Mouse (Mus musculus): ENCODE measurements at regions not wholly inside any gene's neighbourhood (a gene's known extent, or its start where the extent isn't known, plus 50 kb on each side); places are given as distances from the start of the nearest gene placed in this dataset.
A peak's percentile ranks its signal among the peaks of the same experiment; 100 is the strongest.

- Histone ChIP-seq H3K27ac (no peak overlapping the region), H3K27me3 (no peaks in the 10 kb centered on the region), H3K4me2 (replicated peaks) (no peak overlapping the region), H3K9me3 (no peaks in the 10 kb centered on the region), H3K36me3 (no peaks in the 10 kb centered on the region), H3K4me1 (no peaks in the 10 kb centered on the region), H3K9ac (no peak overlapping the region), H3K4me3 (no peak overlapping the region)
- 74% methylated on average over 6 of the region's 6 CpGs for WGBS
- ATAC-seq (ENCODE audit: insufficient number of reproducible peaks, insufficient read depth, low FRiP score, low TSS enrichment), result no peak
Measured at GRCm38 (mm10) chr13:112073519-112074406, 214.5 kb upstream of the Ankrd55 start.

DNA sequence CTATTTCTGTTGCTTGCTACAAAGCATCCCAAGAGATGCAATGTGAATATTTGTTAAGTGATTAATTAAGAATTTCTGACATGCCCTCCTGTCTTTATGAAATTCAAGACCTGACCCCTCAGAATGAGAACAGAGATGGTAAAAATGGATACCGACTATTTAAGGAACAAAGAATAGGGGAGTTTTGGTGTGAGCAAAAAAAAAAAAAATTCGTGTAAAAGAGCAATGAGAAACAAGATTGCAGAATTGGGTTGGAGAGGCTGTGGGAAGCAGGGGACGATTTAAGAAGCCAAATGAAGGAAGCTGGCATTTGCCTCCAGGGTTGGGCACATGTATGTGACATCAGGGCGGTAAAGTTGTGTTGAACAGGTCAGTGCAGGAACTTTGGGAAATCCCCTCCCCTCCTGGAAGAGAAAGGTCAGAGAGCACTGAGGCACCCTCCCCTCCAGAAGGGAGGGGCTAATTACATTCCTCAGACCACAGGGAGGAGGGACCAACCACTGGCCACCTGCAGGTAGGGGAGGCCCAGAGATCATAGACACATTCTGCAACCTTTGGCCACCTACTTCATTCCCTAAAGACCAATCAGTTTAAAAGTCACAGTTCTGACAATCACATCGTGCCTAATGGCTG is 212.3 kb upstream of the Ankrd55 start:
- no peak overlapping the region for H3K9ac ChIP-seq
- no peak overlapping the region for H3K4me2 ChIP-seq (replicated peaks)
- H3K4me1 ChIP-seq, result no peaks in the 10 kb centered on the region
- no peak overlapping the region for H3K27ac ChIP-seq
- ATAC-seq (ENCODE audit: insufficient number of reproducible peaks, insufficient read depth, low FRiP score, low TSS enrichment), result no peak
- no peaks in the 10 kb centered on the region for H3K36me3 ChIP-seq
- H3K4me3 ChIP-seq, result no peak overlapping the region
- WGBS, result 45% methylated on average over 5 of the region's 5 CpGs
- no peaks in the 10 kb centered on the region for H3K27me3 ChIP-seq
- H3K9me3 ChIP-seq, result no peaks in the 10 kb centered on the region

DNA sequence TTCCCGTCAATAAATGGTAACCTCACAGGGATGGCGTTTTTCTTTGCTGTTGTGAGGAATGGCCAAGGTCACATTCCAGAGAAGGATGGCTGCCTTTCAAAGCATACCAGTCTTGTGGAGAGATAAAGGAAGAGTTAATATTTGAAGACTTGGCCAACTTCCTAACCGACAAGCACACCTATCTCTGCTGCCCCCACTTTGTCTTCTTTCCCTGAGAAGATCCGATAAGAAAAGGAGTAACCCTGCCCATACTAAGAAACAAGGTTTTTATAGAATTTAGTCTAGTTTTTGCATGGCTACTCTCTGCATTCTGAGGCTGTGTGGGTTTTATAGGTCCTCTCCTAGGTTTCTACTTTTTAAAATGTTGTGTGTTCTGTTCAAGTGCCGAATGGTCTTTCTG is 210.2 kb upstream of the Ankrd55 start:
- Histone ChIP-seq H3K4me3 (no peak overlapping the region), H3K9me3 (no peaks in the 10 kb centered on the region), H3K36me3 (no peaks in the 10 kb centered on the region), H3K4me2 (replicated peaks) (no peak overlapping the region), H3K27ac (no peak overlapping the region), H3K9ac (no peak overlapping the region), H3K27me3 (no peaks in the 10 kb centered on the region), H3K4me1 (no peaks in the 10 kb centered on the region)
- no peak for ATAC-seq (ENCODE audit: insufficient number of reproducible peaks, insufficient read depth, low FRiP score, low TSS enrichment)
- WGBS, result 87% methylated on average over 5 of the region's 5 CpGs

DNA sequence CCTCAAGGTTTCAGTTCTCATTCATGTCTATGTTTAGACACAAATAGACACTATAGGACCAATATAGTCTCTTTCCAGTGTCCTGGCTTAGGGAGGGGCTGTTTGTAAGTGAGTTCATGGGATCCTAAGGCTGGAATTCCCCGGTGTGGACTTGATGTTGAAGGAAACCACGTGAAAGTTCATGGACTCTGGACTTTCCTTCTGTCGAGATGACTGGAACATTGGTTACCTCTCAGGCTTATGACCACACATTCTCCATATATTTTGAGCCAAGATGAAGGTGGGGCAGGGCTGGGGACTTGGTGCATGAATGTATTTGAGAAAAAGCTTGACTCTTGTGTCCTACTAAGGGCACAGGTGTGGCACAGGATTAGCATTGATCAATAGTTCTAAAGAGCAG is 206.3 kb upstream of the Ankrd55 start:
- Histone ChIP-seq H3K4me1 (no peaks in the 10 kb centered on the region; the same call in 1 of the 2 replicates), H3K9ac (no peak overlapping the region), H3K9me3 (no peaks in the 10 kb centered on the region), H3K4me2 (replicated peaks) (no peak overlapping the region), H3K4me3 (no peak overlapping the region), H3K27me3 (no peaks in the 10 kb centered on the region), H3K36me3 (no peaks in the 10 kb centered on the region), H3K27ac (no peak overlapping the region)
- 88% methylated on average over 3 of the region's 3 CpGs for WGBS
- ATAC-seq (ENCODE audit: insufficient number of reproducible peaks, insufficient read depth, low FRiP score, low TSS enrichment), result no peak

DNA sequence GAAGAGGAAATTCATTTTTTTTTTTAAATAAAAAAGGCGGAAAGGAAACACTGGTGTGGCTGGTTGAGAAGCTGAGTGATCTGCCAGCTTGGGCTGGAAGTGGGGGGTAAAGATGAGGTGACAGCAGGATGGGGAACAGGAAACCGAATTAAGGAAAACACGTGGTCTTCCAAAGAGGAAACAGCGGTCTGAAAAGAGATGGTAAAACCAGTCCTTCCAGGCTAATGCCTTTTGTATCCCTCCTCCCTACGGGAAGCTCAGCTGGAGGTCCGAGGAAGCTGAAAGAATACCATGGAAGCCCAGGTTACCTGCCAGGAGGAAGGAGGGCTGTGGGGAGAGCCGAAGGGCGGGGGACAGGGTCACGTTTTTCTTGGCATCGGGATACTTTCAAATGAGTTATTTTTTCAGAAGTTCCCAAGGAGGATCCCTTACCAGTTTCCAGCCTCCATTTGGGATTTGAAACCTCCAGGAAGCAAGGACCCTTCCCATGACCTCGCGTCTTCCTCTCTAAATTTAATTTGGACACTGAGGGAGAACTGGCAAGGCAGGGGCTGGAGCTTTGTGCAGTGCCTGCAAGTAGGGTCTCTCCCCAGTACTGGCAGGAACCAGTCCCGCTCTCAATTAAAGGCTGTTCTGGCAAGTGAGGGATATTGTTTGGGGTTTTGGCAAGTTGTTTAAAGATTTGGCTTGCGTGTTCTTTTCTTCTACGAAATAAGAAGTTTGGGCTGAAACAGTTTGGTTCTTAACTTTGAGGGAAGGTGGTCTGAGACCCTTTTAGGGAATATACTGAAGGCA is 203.6 kb upstream of the Ankrd55 start:
- Histone ChIP-seq H3K36me3 (no peaks in the 10 kb centered on the region), H3K27ac (no peak overlapping the region), H3K4me2 (replicated peaks) (peak overlapping the region; percentile 26), H3K9me3 (no peaks in the 10 kb centered on the region), H3K4me3 (no peak overlapping the region), H3K4me1 (peaks cover 7% of the 10 kb centered on the region), H3K9ac (no peak overlapping the region), H3K27me3 (no peaks in the 10 kb centered on the region)
- 35% methylated on average over 15 of the region's 15 CpGs for WGBS
- ATAC-seq (ENCODE audit: insufficient number of reproducible peaks, insufficient read depth, low FRiP score, low TSS enrichment), result no peak

GRCm38 (mm10) chr13:112088312-112088771 is 199.9 kb upstream of the Ankrd55 start:
- ATAC-seq (ENCODE audit: insufficient number of reproducible peaks, insufficient read depth, low FRiP score, low TSS enrichment), result no peak
- H3K9ac ChIP-seq, result no peak overlapping the region
- no peaks in the 10 kb centered on the region for H3K9me3 ChIP-seq
- H3K4me1 ChIP-seq, result peaks cover 7% of the 10 kb centered on the region
- H3K36me3 ChIP-seq, result no peaks in the 10 kb centered on the region
- H3K4me2 ChIP-seq (replicated peaks), result no peak overlapping the region
- H3K27ac ChIP-seq, result 0 out of 2 replicates have a peak overlapping the region, but pooled peaks have one; percentile 12
- H3K27me3 ChIP-seq, result no peaks in the 10 kb centered on the region
- no peak overlapping the region for H3K4me3 ChIP-seq
- whole genome bisulfite sequencing, result 15% methylated on average over 5 of the region's 5 CpGs

GRCm38 (mm10) chr13:112090737-112091136 is 197.5 kb upstream of the Ankrd55 start:
- Histone ChIP-seq H3K36me3 (no peaks in the 10 kb centered on the region), H3K9me3 (no peaks in the 10 kb centered on the region), H3K4me1 (peaks cover 7% of the 10 kb centered on the region), H3K27me3 (no peaks in the 10 kb centered on the region), H3K4me2 (replicated peaks) (no peak overlapping the region), H3K27ac (no peak overlapping the region), H3K9ac (no peak overlapping the region), H3K4me3 (no peak overlapping the region)
- 55% methylated on average over 8 of the region's 8 CpGs for WGBS
- ATAC-seq (ENCODE audit: insufficient number of reproducible peaks, insufficient read depth, low FRiP score, low TSS enrichment), result no peak

GRCm38 (mm10) chr13:112095595-112096139 is 192.6 kb upstream of the Ankrd55 start:
- 76% methylated on average over 10 of the region's 10 CpGs for WGBS
- H3K27ac ChIP-seq, result no peak overlapping the region

DNA sequence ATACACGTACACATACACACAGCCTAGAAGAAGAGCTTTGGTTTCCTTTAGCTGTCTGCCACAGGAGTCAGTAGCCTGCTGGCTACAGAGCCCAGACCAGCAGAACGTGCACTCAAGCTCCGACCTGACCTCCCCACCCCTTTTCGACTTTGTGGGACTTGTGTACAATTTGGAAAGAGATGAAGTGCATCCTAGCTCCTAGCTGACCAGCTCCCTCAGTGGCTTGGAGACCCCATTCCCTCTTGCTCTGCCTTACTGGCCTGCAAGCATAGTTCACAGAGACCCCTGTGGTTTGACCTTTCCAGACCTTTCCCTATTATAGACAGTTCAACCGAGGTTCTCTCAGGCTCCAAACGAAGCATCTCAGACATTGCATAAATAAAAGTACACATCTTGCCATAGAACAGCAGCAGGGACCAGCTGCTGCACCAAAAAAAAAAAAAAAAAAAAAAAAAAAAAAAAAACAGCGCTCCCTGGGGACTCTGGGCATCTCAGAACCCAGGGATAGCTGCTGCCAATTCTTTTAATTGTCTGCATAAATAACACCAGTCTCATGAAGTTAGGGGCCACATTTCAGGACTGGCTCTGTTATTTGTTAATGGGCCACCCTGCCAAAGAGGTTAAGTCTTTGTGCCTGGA is 188.2 kb upstream of the Ankrd55 start:
- H3K27me3 ChIP-seq, result no peaks in the 10 kb centered on the region
- H3K4me3 ChIP-seq, result peak overlapping the region; percentile 46
- H3K27ac ChIP-seq, result no peak overlapping the region
- H3K4me1 ChIP-seq, result peaks cover 13% of the 10 kb centered on the region
- H3K4me2 ChIP-seq (replicated peaks), result peak overlapping the region; percentile 81
- no peaks in the 10 kb centered on the region for H3K9me3 ChIP-seq
- no peaks in the 10 kb centered on the region for H3K36me3 ChIP-seq
- peak overlapping the region; percentile 45; the same call in 1 of the 2 replicates for H3K9ac ChIP-seq
- ATAC-seq (ENCODE audit: insufficient number of reproducible peaks, insufficient read depth, low FRiP score, low TSS enrichment), result no peak
- WGBS, result 42% methylated on average over 7 of the region's 7 CpGs

More at GRCm38 (mm10) chr13:112095595-112096139, 192.6 kb upstream of the Ankrd55 start:
- Histone ChIP-seq H3K36me3 (no peaks in the 10 kb centered on the region), H3K9ac (no peak overlapping the region), H3K27me3 (no peaks in the 10 kb centered on the region), H3K4me2 (replicated peaks) (no peak overlapping the region), H3K4me1 (peaks cover 4% of the 10 kb centered on the region; the same call in 1 of the 2 replicates), H3K9me3 (no peaks in the 10 kb centered on the region), H3K4me3 (no peak overlapping the region)
- ATAC-seq (ENCODE audit: insufficient number of reproducible peaks, insufficient read depth, low FRiP score, low TSS enrichment), result no peak

DNA sequence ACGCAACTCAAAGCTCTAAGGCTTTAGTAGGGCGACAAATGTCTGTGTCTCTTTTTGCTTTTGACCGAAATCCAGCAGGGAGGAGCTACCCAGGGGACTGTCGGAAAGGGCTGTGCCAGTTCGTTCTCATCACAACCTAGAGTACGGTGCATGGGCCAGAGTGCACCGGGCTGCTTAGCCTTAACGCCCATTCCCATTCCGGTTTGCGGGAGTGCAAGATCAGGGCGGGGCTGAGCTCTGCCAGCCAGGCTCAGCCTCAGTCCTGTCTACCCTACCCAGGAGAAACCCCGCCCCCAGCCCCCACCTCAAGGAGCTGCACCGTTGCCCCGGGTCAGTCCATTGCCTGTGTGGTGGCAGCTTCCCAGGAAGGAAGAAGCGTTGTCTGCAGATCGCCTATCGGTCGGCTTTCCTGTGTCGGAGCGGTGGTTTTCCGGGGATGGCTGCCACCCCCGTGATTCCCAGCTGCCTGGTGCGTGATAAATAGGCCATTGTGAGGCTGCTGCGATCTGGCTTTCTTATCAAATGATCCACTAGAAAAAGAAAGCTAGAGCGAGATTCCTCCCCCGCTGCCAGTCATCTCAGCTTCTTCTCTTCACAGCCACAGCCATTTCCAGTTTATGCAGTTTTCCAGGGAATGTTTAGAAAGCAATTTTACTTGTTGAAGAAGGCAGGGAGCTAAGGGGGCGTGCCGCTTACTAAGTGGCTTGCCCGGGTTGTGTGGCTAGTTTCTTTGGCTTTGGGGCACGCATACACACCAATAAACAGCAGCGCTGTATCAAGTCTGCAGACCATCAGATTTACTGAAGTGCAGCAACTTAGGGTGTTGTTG is 187.4 kb upstream of the Ankrd55 start:
- peak; percentile 91 for ATAC-seq (ENCODE audit: insufficient number of reproducible peaks, insufficient read depth, low FRiP score, low TSS enrichment)
- H3K27ac ChIP-seq, result 0 out of 2 replicates have a peak overlapping the region, but pooled peaks have one; percentile 41
- H3K36me3 ChIP-seq, result no peaks in the 10 kb centered on the region
- H3K9me3 ChIP-seq, result no peaks in the 10 kb centered on the region
- peak overlapping the region; percentile 81 for H3K4me2 ChIP-seq (replicated peaks)
- WGBS, result 2% methylated on average over 31 of the region's 31 CpGs
- peaks cover 13% of the 10 kb centered on the region for H3K4me1 ChIP-seq
- peak overlapping the region; percentile 45; the same call in 1 of the 2 replicates for H3K9ac ChIP-seq
- peak overlapping the region; percentile 46 for H3K4me3 ChIP-seq
- no peaks in the 10 kb centered on the region for H3K27me3 ChIP-seq

Measured in embryonic facial prominence, embryonic 12.5 days (tissue).